Mouse (Mus musculus) ES-Bruce4 (cell line): ENCODE results near the gene Fam186a. TPM values are rescaled to one million over a fixed set of nuclear protein-coding genes. Genes with fewer than 3 reads are reported as not detected.
"Not testable (repeated sequence)": the region's sequence is repeated elsewhere in the genome, so short reads cannot be mapped to it uniquely, and the experiment has no call there.

Source experiments
- H3K27ac ChIP-seq: 2 replicates; pipeline ENCODE4 v1.5.1; 2012; ENCODE audit warnings: low read length, inconsistent platforms; ENCODE audit not compliant: insufficient read depth
- H3K27me3 ChIP-seq: 2 replicates; pipeline ENCODE4 v1.6.1; 2012; ENCODE audit warnings: mild to moderate bottlenecking, low read length, inconsistent platforms; ENCODE audit not compliant: control insufficient read depth, poor library complexity, insufficient read depth, severe bottlenecking
- H3K36me3 ChIP-seq: 2 replicates; pipeline ENCODE4 v1.6.1; 2012; ENCODE audit warnings: inconsistent platforms, mild to moderate bottlenecking, low read length, moderate library complexity; ENCODE audit not compliant: control insufficient read depth, poor library complexity, insufficient read depth, severe bottlenecking
- H3K4me1 ChIP-seq: one replicate; pipeline ENCODE4 v1.8.1; 2011; ENCODE audit warnings: low read length; ENCODE audit not compliant: control insufficient read depth, insufficient read depth
- H3K4me3 ChIP-seq: 2 replicates; pipeline ENCODE4 v1.5.1; 2011; ENCODE audit warnings: low read depth, mild to moderate bottlenecking, low read length
- H3K9ac ChIP-seq: 2 replicates; pipeline ENCODE4 v1.6.1; 2012; ENCODE audit warnings: low read depth, mild to moderate bottlenecking, inconsistent platforms; ENCODE audit not compliant: poor library complexity, severe bottlenecking
- H3K9me3 ChIP-seq: replicated peaks from 2 replicates; pipeline ENCODE4 v1.6.1; 2012; ENCODE audit warnings: mild to moderate bottlenecking, low read length, inconsistent platforms; ENCODE audit not compliant: control insufficient read depth, poor library complexity, insufficient read depth, severe bottlenecking
- CTCF ChIP-seq: IDR thresholded peaks from one replicate; pipeline ENCODE4 v1.8.1; 2011; ENCODE audit warnings: low read depth, low read length
- EP300 ChIP-seq: IDR thresholded peaks from 2 replicates; pipeline ENCODE4 v1.6.1; 2011; ENCODE audit warnings: low read depth, low read length; ENCODE audit not compliant: insufficient read depth
- POLR2A ChIP-seq: IDR thresholded peaks from one replicate; pipeline ENCODE4 v1.8.1; 2011; ENCODE audit warnings: low read length; ENCODE audit not compliant: insufficient read depth
- polyA plus RNA-seq: library from polyadenylated mRNA; stranded (reverse); fragments of >200 nt; gene quantifications from 2 replicates; pipeline ENCODE4 v1.2.4, GENCODE M21; 2011; ENCODE audit warnings: low read depth; ENCODE audit not compliant: missing spikeins, insufficient read depth, insufficient read length

Fam186a gene
- polyA plus RNA-seq, 1 experiment = 0.06 TPM

- Histone ChIP-seq H3K4me1 (peaks cover 2% of the 10 kb centered on the region), H3K9ac (no peak overlapping the region), H3K27ac (no peak overlapping the region), H3K36me3 (no peaks in the 10 kb centered on the region), H3K27me3 (no peaks in the 10 kb centered on the region), H3K9me3 (no peaks in the 10 kb centered on the region), H3K4me3 (no peak overlapping the region)
- TF ChIP-seq EP300 (no peak), POLR2A (no peak), CTCF (no peak)
Measured at GRCm38 (mm10) chr15:99914613-99915012, 52.2 kb downstream of the Fam186a start.

- Histone ChIP-seq H3K9ac (no peak overlapping the region), H3K27ac (no peak overlapping the region), H3K9me3 (no peaks in the 10 kb centered on the region), H3K36me3 (no peaks in the 10 kb centered on the region), H3K4me3 (no peak overlapping the region), H3K27me3 (no peaks in the 10 kb centered on the region), H3K4me1 (peaks cover 4% of the 10 kb centered on the region)
- no peak for TF ChIP-seq POLR2A
- no peak for TF ChIP-seq CTCF
Measured at GRCm38 (mm10) chr15:99911785-99912184, 55.1 kb downstream of the Fam186a start.

- not testable (repeated sequence) for H3K4me1 ChIP-seq, H3K27me3 ChIP-seq, H3K4me3 ChIP-seq, H3K27ac ChIP-seq, H3K36me3 ChIP-seq, H3K9ac ChIP-seq, H3K9me3 ChIP-seq
- peak; percentile 30 for TF ChIP-seq CTCF
Measured at GRCm38 (mm10) chr15:99909339-99909996, 57.4 kb downstream of the Fam186a start.

GRCm38 (mm10) chr15:99907514-99907913 is 59.3 kb downstream of the Fam186a start:
- Histone ChIP-seq H3K27ac (no peak overlapping the region), H3K9me3 (no peaks in the 10 kb centered on the region), H3K27me3 (no peaks in the 10 kb centered on the region), H3K36me3 (no peaks in the 10 kb centered on the region), H3K4me3 (no peak overlapping the region), H3K4me1 (peaks cover 3% of the 10 kb centered on the region), H3K9ac (no peak overlapping the region)
- no peak for TF ChIP-seq POLR2A
- no peak for TF ChIP-seq EP300
- no peak for TF ChIP-seq CTCF

- Histone ChIP-seq H3K9ac (no peak overlapping the region), H3K36me3 (no peaks in the 10 kb centered on the region), H3K27ac (no peak overlapping the region), H3K4me3 (no peak overlapping the region), H3K4me1 (peaks cover 3% of the 10 kb centered on the region), H3K27me3 (no peaks in the 10 kb centered on the region), H3K9me3 (no peaks in the 10 kb centered on the region)
- no peak for TF ChIP-seq CTCF
- TF ChIP-seq POLR2A = no peak
- TF ChIP-seq EP300 = no peak
Measured at GRCm38 (mm10) chr15:99907041-99907440, 59.8 kb downstream of the Fam186a start.

GRCm38 (mm10) chr15:99904841-99905240 is 62.0 kb downstream of the Fam186a start:
- Histone ChIP-seq H3K27ac (no peak overlapping the region), H3K36me3 (no peaks in the 10 kb centered on the region), H3K9me3 (no peaks in the 10 kb centered on the region), H3K27me3 (no peaks in the 10 kb centered on the region), H3K9ac (no peak overlapping the region), H3K4me1 (peaks cover 3% of the 10 kb centered on the region), H3K4me3 (no peak overlapping the region)
- TF ChIP-seq POLR2A (no peak), CTCF (no peak), EP300 (no peak)
